In the genomic region with DNA sequence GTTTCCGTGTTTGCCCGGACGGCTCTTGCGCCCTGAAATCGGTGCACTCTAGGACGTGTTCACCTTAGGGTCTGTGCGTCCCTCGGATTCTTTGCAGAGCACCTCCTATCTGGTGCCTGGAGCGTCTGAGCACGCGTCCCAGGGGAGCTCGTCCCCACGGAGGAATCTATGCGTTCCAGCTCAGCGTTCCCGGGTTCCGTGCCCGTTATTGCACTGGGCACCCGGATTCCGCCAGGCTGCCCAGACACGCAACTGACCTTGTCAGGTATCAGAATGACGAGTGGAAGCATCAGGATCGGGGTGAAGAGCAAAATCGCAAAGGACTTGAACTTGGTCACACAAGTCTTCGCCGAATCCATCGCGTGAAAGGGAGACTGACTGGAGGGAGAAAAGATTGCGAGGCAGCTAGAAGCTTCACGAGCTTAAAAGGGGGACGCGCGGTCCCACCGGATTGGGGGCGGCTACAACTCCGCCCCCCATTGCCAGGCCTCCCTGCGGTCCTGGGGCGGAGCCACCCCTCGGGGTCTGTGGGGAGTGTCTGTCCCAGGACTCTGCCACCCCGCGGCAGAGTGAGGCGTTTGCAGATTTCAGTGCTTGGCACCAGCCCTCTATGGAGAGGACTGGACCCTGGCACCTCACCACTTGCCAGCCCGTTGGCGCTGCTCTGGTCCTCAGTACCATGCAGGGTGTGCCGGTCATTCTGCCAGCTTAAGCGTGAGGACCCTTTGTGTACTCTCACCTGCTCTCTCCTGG, we compare ENCODE assay signal across 8 mouse cellular contexts. TPM values are rescaled to one million over a fixed set of nuclear protein-coding genes. Genes with fewer than 3 reads are reported as not detected.
DNase-seq lines count a peak whose midpoint lies in the region; ATAC-seq and TF ChIP-seq lines count a peak whose summit lies in the region.

No protein-coding gene starts in this region.

- H3K4me2 ChIP-seq in embryonic facial prominence, embryonic 15.5 days (replicated peaks), result peak overlapping the region; percentile 66
- peak overlapping the region; percentile 78 for H3K4me2 ChIP-seq in heart, embryonic 14.5 days (ENCODE audit: low read length)
- H3K4me2 ChIP-seq in kidney, postnatal 0 days (ENCODE audit: low read length), result peak overlapping the region; percentile 75
- H3K4me2 ChIP-seq in liver, embryonic 11.5 days, result peak overlapping the region; percentile 72

- no peak overlapping the region for H3ac ChIP-seq in C2C12 (ENCODE audit: control insufficient read depth, insufficient read length, low read depth)

- peak; percentile 78 for ATAC-seq in embryonic facial prominence, embryonic 15.5 days (ENCODE audit: insufficient number of reproducible peaks, low FRiP score, low TSS enrichment, low read depth)
- peak; percentile 76 for ATAC-seq in heart, embryonic 14.5 days (ENCODE audit: insufficient number of reproducible peaks, insufficient read depth, low FRiP score, low read depth)
- peak; percentile 66; the same call in 1 of the 2 replicates for ATAC-seq in kidney, postnatal 0 days (replicated peaks; ENCODE audit: low FRiP score, low read depth)
- ATAC-seq in liver, embryonic 11.5 days (replicated peaks; ENCODE audit: low FRiP score), result no peak

- no peaks in the 10 kb centered on the region for H3K36me3 ChIP-seq in C2C12 (ENCODE audit: control insufficient read depth, insufficient read depth)
- no peaks in the 10 kb centered on the region for H3K36me3 ChIP-seq in embryonic facial prominence, embryonic 15.5 days
- H3K36me3 ChIP-seq in heart, embryonic 14.5 days (ENCODE audit: control insufficient read depth, insufficient read depth, low read length), result no peaks in the 10 kb centered on the region
- H3K36me3 ChIP-seq in kidney, postnatal 0 days (ENCODE audit: insufficient read depth, low read length), result no peaks in the 10 kb centered on the region
- no peaks in the 10 kb centered on the region for H3K36me3 ChIP-seq in liver, embryonic 11.5 days (ENCODE audit: control insufficient read depth, insufficient read depth, low read length)

- H3K27ac ChIP-seq in bone marrow macrophage, adult 2 months (ENCODE audit: insufficient read depth, low read depth, low read length), result no peak overlapping the region
- H3K27ac ChIP-seq in embryonic facial prominence, embryonic 15.5 days (replicated peaks), result no peak overlapping the region
- no peak overlapping the region for H3K27ac ChIP-seq in heart, embryonic 14.5 days (replicated peaks in 1 of 2; ENCODE audit: control insufficient read depth in 1 of 2, insufficient read depth in 1 of 2, low read depth in 2 of 2, low read length in 2 of 2)
- H3K27ac ChIP-seq in kidney, postnatal 0 days, result no peak overlapping the region
- no peak overlapping the region for H3K27ac ChIP-seq in liver, embryonic 11.5 days (ENCODE audit: low read depth, low read length)

- no peaks in the 10 kb centered on the region for H3K79me2 ChIP-seq in C2C12 (ENCODE audit: control insufficient read depth, insufficient read depth)

- TF ChIP-seq POLR2A in bone marrow macrophage, adult 2 months (IDR thresholded peaks at IDR 0.05; ENCODE audit: borderline replicate concordance, low read depth, low read length), result no peak

- under 1% methylated on average over 46 of the region's 46 CpGs for WGBS in embryonic facial prominence, embryonic 15.5 days
- 1% methylated on average over 46 of the region's 46 CpGs for WGBS in heart, embryonic 14.5 days
- 1% methylated on average over 46 of the region's 46 CpGs for WGBS in kidney, postnatal 0 days
- 2% methylated on average over 46 of the region's 46 CpGs for WGBS in liver, embryonic 11.5 days

- no peaks in the 10 kb centered on the region for H3K9me3 ChIP-seq in embryonic facial prominence, embryonic 15.5 days (replicated peaks)
- no peaks in the 10 kb centered on the region for H3K9me3 ChIP-seq in heart, embryonic 14.5 days (ENCODE audit: control insufficient read depth, low read length)
- no peaks in the 10 kb centered on the region for H3K9me3 ChIP-seq in kidney, postnatal 0 days (replicated peaks; ENCODE audit: low read length)
- no peaks in the 10 kb centered on the region for H3K9me3 ChIP-seq in liver, embryonic 11.5 days (ENCODE audit: control insufficient read depth, low read length)

- H3K27me3 ChIP-seq in C2C12 (ENCODE audit: control insufficient read depth, insufficient read depth, insufficient read length), result no peaks in the 10 kb centered on the region
- H3K27me3 ChIP-seq in embryonic facial prominence, embryonic 15.5 days, result peaks cover 51% of the 10 kb centered on the region
- peaks cover 36% of the 10 kb centered on the region for H3K27me3 ChIP-seq in heart, embryonic 14.5 days (ENCODE audit: control insufficient read depth, insufficient read depth, low read length)
- H3K27me3 ChIP-seq in kidney, postnatal 0 days (ENCODE audit: insufficient read depth, low read length), result peaks cover 18% of the 10 kb centered on the region
- H3K27me3 ChIP-seq in liver, embryonic 11.5 days (replicated peaks; ENCODE audit: control insufficient read depth, insufficient read depth, low read length), result peaks cover 48% of the 10 kb centered on the region

- no peaks in the 10 kb centered on the region for H3K79me3 ChIP-seq in C2C12 (ENCODE audit: low read depth)

- peaks cover 2% of the 10 kb centered on the region for H3K4me1 ChIP-seq in bone marrow macrophage, adult 2 months (ENCODE audit: control insufficient read depth, insufficient read depth, low read length)
- peaks cover 18% of the 10 kb centered on the region for H3K4me1 ChIP-seq in embryonic facial prominence, embryonic 15.5 days
- peaks cover 5 to 12% of the 10 kb centered on the region in 2 experiments for H3K4me1 ChIP-seq in heart, embryonic 14.5 days (ENCODE audit: control insufficient read depth in 2 of 2, insufficient read depth in 2 of 2, low read length in 2 of 2)
- H3K4me1 ChIP-seq in kidney, postnatal 0 days (replicated peaks; ENCODE audit: insufficient read depth, low read length), result peaks cover 7% of the 10 kb centered on the region; the same call in 1 of the 2 replicates
- no peaks in the 10 kb centered on the region; the same call in 1 of the 2 replicates for H3K4me1 ChIP-seq in liver, embryonic 11.5 days (replicated peaks; ENCODE audit: control insufficient read depth, insufficient read depth, low read length)

- no peak overlapping the region for H3K4me3 ChIP-seq in C2C12 (ENCODE audit: insufficient read depth, poor library complexity, severe bottlenecking)
- H3K4me3 ChIP-seq in bone marrow macrophage, adult 2 months (ENCODE audit: insufficient read depth, low read length), result peak overlapping the region; percentile 26
- peak overlapping the region; percentile 43 for H3K4me3 ChIP-seq in embryonic facial prominence, embryonic 15.5 days (replicated peaks)
- H3K4me3 ChIP-seq in heart, embryonic 14.5 days (ENCODE audit: control insufficient read depth in 1 of 2, insufficient read depth in 1 of 2, low read depth in 1 of 2, low read length in 2 of 2), result peak overlapping the region; percentile 44 to 51
- H3K4me3 ChIP-seq in kidney, postnatal 0 days (replicated peaks; ENCODE audit: low read depth, low read length), result peak overlapping the region; percentile 35
- peak overlapping the region; percentile 41 for H3K4me3 ChIP-seq in liver, embryonic 11.5 days (ENCODE audit: low read depth, low read length)

- TF ChIP-seq CTCF in C2C12 (IDR thresholded peaks at IDR 0.05; ENCODE audit: control insufficient read depth, insufficient read depth, insufficient read length), result peak; percentile 31
- TF ChIP-seq CTCF in bone marrow macrophage, adult 2 months (IDR thresholded peaks at IDR 0.05; ENCODE audit: low read depth, low read length), result 0 out of 2 replicates have a peak, but pooled peaks have one; percentile 15
- peak; percentile 59 for TF ChIP-seq CTCF in kidney, postnatal 0 days (IDR thresholded peaks at IDR 0.05; ENCODE audit: low read depth)

- DNase-seq in kidney, postnatal 0 days (ENCODE audit: low spot score), result peak; percentile 78
- DNase-seq in liver, embryonic 11.5 days (ENCODE audit: low spot score), result peak; percentile 51
- peak; percentile 7 for DNase-seq in naive thymus-derived CD4-positive, alpha-beta T cell, adult 2 months (ENCODE audit: low read depth)
- peak; percentile 64 for DNase-seq in testis, postnatal 10 days (ENCODE audit: low spot score)

- H3K9ac ChIP-seq in embryonic facial prominence, embryonic 15.5 days, result peak overlapping the region; percentile 15; the same call in 1 of the 2 replicates
- peak overlapping the region; percentile 54 for H3K9ac ChIP-seq in heart, embryonic 14.5 days (ENCODE audit: low read length)
- H3K9ac ChIP-seq in kidney, postnatal 0 days (ENCODE audit: low read depth, low read length), result peak overlapping the region; percentile 27; the same call in 1 of the 2 replicates
- H3K9ac ChIP-seq in liver, embryonic 11.5 days (ENCODE audit: low read depth, low read length), result no peak overlapping the region

RNA-seq across cellular contexts. Expression of a gene that starts 0.6 kb away (rescaled TPM):
- 0.16 TPM for polyA plus RNA-seq in C2C12 (2012; fragmentation: generic; extraction: Trizol)
- polyA plus RNA-seq in bone marrow macrophage, adult 2 months (2012; ENCODE audit: insufficient read depth, insufficient read length, missing spikeins), result not detected in 2 replicates
- polyA plus RNA-seq in embryonic facial prominence, embryonic 15.5 days (2015; fragmentation: Nextera tagmentation; extraction: Ambion mirVana), result 9.2 and 9.4 TPM in 2 replicates
- 0.19 and 0.34 TPM in 2 replicates for polyA plus RNA-seq in heart, embryonic 14.5 days (2014; fragmentation: Nextera tagmentation; extraction: Ambion mirVana)
- 0.04 and 0.10 TPM in 2 replicates for polyA plus RNA-seq in kidney, postnatal 0 days (2015; fragmentation: Nextera tagmentation; extraction: Ambion mirVana)
- not detected in 2 replicates for polyA plus RNA-seq in liver, embryonic 11.5 days (2014; fragmentation: Nextera tagmentation; extraction: Ambion mirVana)

RNA-seq across cellular contexts. Expression of a gene that starts 35.0 kb away (rescaled TPM):
- polyA plus RNA-seq in C2C12 (2012; fragmentation: generic; extraction: Trizol), result 1.2 TPM
- 135 and 148 TPM in 2 replicates for polyA plus RNA-seq in bone marrow macrophage, adult 2 months (2012; ENCODE audit: insufficient read depth, insufficient read length, missing spikeins)
- 4.5 and 5.5 TPM in 2 replicates for polyA plus RNA-seq in embryonic facial prominence, embryonic 15.5 days (2015; fragmentation: Nextera tagmentation; extraction: Ambion mirVana)
- 8.0 and 8.9 TPM in 2 replicates for polyA plus RNA-seq in heart, embryonic 14.5 days (2014; fragmentation: Nextera tagmentation; extraction: Ambion mirVana)
- polyA plus RNA-seq in kidney, postnatal 0 days (2015; fragmentation: Nextera tagmentation; extraction: Ambion mirVana), result 25.0 and 28.3 TPM in 2 replicates
- polyA plus RNA-seq in liver, embryonic 11.5 days (2014; fragmentation: Nextera tagmentation; extraction: Ambion mirVana), result 2.7 and 2.8 TPM in 2 replicates

RNA-seq across cellular contexts. Expression of a gene that starts 47.9 kb away (rescaled TPM):
- not detected for polyA plus RNA-seq in C2C12 (2012; fragmentation: generic; extraction: Trizol)
- 0.47 TPM in 1 of 2 replicates, not detected in the other for polyA plus RNA-seq in bone marrow macrophage, adult 2 months (2012; ENCODE audit: insufficient read depth, insufficient read length, missing spikeins)
- polyA plus RNA-seq in embryonic facial prominence, embryonic 15.5 days (2015; fragmentation: Nextera tagmentation; extraction: Ambion mirVana), result not detected in 2 replicates
- polyA plus RNA-seq in heart, embryonic 14.5 days (2014; fragmentation: Nextera tagmentation; extraction: Ambion mirVana), result not detected in 2 replicates
- polyA plus RNA-seq in kidney, postnatal 0 days (2015; fragmentation: Nextera tagmentation; extraction: Ambion mirVana), result not detected in 2 replicates
- not detected in 2 replicates for polyA plus RNA-seq in liver, embryonic 11.5 days (2014; fragmentation: Nextera tagmentation; extraction: Ambion mirVana)

RNA-seq across cellular contexts. Expression of a gene that starts 51.0 kb away (rescaled TPM):
- 17.8 TPM for polyA plus RNA-seq in C2C12 (2012; fragmentation: generic; extraction: Trizol)
- polyA plus RNA-seq in bone marrow macrophage, adult 2 months (2012; ENCODE audit: insufficient read depth, insufficient read length, missing spikeins), result 10.0 and 11.0 TPM in 2 replicates
- 49.4 and 50.9 TPM in 2 replicates for polyA plus RNA-seq in embryonic facial prominence, embryonic 15.5 days (2015; fragmentation: Nextera tagmentation; extraction: Ambion mirVana)
- 29.9 and 33.2 TPM in 2 replicates for polyA plus RNA-seq in heart, embryonic 14.5 days (2014; fragmentation: Nextera tagmentation; extraction: Ambion mirVana)
- 47.5 and 49.2 TPM in 2 replicates for polyA plus RNA-seq in kidney, postnatal 0 days (2015; fragmentation: Nextera tagmentation; extraction: Ambion mirVana)
- 27.5 and 29.8 TPM in 2 replicates for polyA plus RNA-seq in liver, embryonic 11.5 days (2014; fragmentation: Nextera tagmentation; extraction: Ambion mirVana)

RNA-seq across cellular contexts. Expression of a gene that starts 59.0 kb away (rescaled TPM):
- 120 TPM for polyA plus RNA-seq in C2C12 (2012; fragmentation: generic; extraction: Trizol)
- polyA plus RNA-seq in bone marrow macrophage, adult 2 months (2012; ENCODE audit: insufficient read depth, insufficient read length, missing spikeins), result 165 and 168 TPM in 2 replicates
- polyA plus RNA-seq in embryonic facial prominence, embryonic 15.5 days (2015; fragmentation: Nextera tagmentation; extraction: Ambion mirVana), result 254 and 268 TPM in 2 replicates
- 161 and 177 TPM in 2 replicates for polyA plus RNA-seq in heart, embryonic 14.5 days (2014; fragmentation: Nextera tagmentation; extraction: Ambion mirVana)
- polyA plus RNA-seq in kidney, postnatal 0 days (2015; fragmentation: Nextera tagmentation; extraction: Ambion mirVana), result 260 and 268 TPM in 2 replicates
- polyA plus RNA-seq in liver, embryonic 11.5 days (2014; fragmentation: Nextera tagmentation; extraction: Ambion mirVana), result 144 and 153 TPM in 2 replicates

Comparison
In these comparisons a context has a peak if more than half of its experiments do, and no peak if none do; other contexts are left out.
1. DNase-seq: peak in every context shown above with its lines; median percentile 78 in kidney, postnatal 0 days; 64 in testis, postnatal 10 days; 51 in liver, embryonic 11.5 days; 7 in naive thymus-derived CD4-positive, alpha-beta T cell, adult 2 months.